Mouse (Mus musculus) forebrain, embryonic 11.5 days (tissue): Measurements from ENCODE around the gene Mrps12. TPM values are rescaled to one million over a fixed set of nuclear protein-coding genes. Genes with fewer than 3 reads are reported as not detected.
A peak's percentile ranks its signal among the peaks of the same experiment; 100 is the strongest.

Source experiments
- ATAC-seq: fragments of 200-750 bp; cut with Nextera tagmentation; replicated peaks from 2 replicates; pipeline ENCODE4 v1.8.0; 2017; ENCODE audit warnings: moderate TSS enrichment; ENCODE audit not compliant: low FRiP score
- DNase-seq: peaks from one replicate; pipeline ENCODE4 v3.0.0-alpha.2; 2017; ENCODE audit warnings: low spot score
- H3K27ac ChIP-seq: fragments of 300-500 bp; sonication (generic); 2 replicates; pipeline ENCODE4 v1.5.1; 2014; ENCODE audit warnings: low read depth, low read length
- H3K27me3 ChIP-seq: fragments of 300-500 bp; sonication (generic); 2 replicates; pipeline ENCODE4 v1.6.1; 2014; ENCODE audit warnings: mild to moderate bottlenecking, low read length, mixed read lengths; ENCODE audit not compliant: control insufficient read depth, insufficient read depth
- H3K36me3 ChIP-seq: fragments of 300-500 bp; sonication (generic); 2 replicates; pipeline ENCODE4 v1.6.1; 2014; ENCODE audit warnings: mild to moderate bottlenecking, low read length, moderate library complexity, mixed read lengths; ENCODE audit not compliant: control insufficient read depth, insufficient read depth
- H3K4me1 ChIP-seq: fragments of 300-500 bp; sonication (generic); replicated peaks from 2 replicates; pipeline ENCODE4 v1.6.1; 2014; ENCODE audit warnings: low read length, mixed read lengths; ENCODE audit not compliant: control insufficient read depth, insufficient read depth
- H3K4me2 ChIP-seq: fragments of 300-500 bp; sonication (generic); 2 replicates; pipeline ENCODE4 v1.6.1; 2014; ENCODE audit warnings: low read depth, mild to moderate bottlenecking, low read length, moderate library complexity, mixed read lengths; ENCODE audit not compliant: severe bottlenecking
- H3K4me3 ChIP-seq: fragments of 300-500 bp; sonication (generic); 2 replicates; pipeline ENCODE4 v1.5.1; 2014; ENCODE audit warnings: low read depth, low read length
- H3K9ac ChIP-seq: fragments of 300-500 bp; sonication (generic); 2 replicates; pipeline ENCODE4 v1.6.1; 2014; ENCODE audit warnings: low read length
- H3K9me3 ChIP-seq: fragments of 300-500 bp; sonication (generic); 2 replicates; pipeline ENCODE4 v1.6.1; 2016; ENCODE audit warnings: low read length, mixed read lengths; ENCODE audit not compliant: control insufficient read depth
- WGBS: fragments of 180-500 bp; shearing (Covaris S2); extraction: QIAGEN DNeasy Blood & Tissue Kit; methylation state at CpG from one replicate; pipeline ENCODE4 v1.1.7; 2014; 5-methylcytosine and 5-hydroxymethylcytosine counted together
- polyA plus RNA-seq: library from polyadenylated mRNA; unstranded; fragments of >200 nt; fragmentation: Nextera tagmentation; extraction: Ambion mirVana; gene quantifications from 2 replicates; pipeline ENCODE4 v1.2.1, GENCODE M21; 2014

Mrps12 gene
- polyA plus RNA-seq, 1 experiment from 2014 or later, result 116 TPM

GRCm38 (mm10) chr7:28722079-28722478 is 19.5 kb downstream of the Mrps12 start:
- H3K27me3 ChIP-seq, result no peaks in the 10 kb centered on the region
- ATAC-seq (no peak), DNase-seq (no peak)
- H3K36me3 ChIP-seq, result no peaks in the 10 kb centered on the region
- no peaks in the 10 kb centered on the region for H3K4me1 ChIP-seq
- no peak overlapping the region for H3K27ac ChIP-seq
- WGBS, result 92% methylated on average over 7 of the region's 7 CpGs
- H3K4me2 ChIP-seq, result no peak overlapping the region
- no peak overlapping the region for H3K9ac ChIP-seq
- H3K9me3 ChIP-seq, result no peaks in the 10 kb centered on the region; the same call in 1 of the 2 replicates
- H3K4me3 ChIP-seq, result no peak overlapping the region

GRCm38 (mm10) chr7:28720753-28721537 is 20.7 kb downstream of the Mrps12 start:
- Histone ChIP-seq H3K4me2 (no peak overlapping the region), H3K9ac (no peak overlapping the region), H3K4me3 (no peak overlapping the region), H3K27ac (no peak overlapping the region), H3K27me3 (no peaks in the 10 kb centered on the region), H3K9me3 (no peaks in the 10 kb centered on the region; the same call in 1 of the 2 replicates), H3K4me1 (0 out of 2 replicates have a peak, but pooled peaks cover 2% of the 10 kb centered on the region), H3K36me3 (no peaks in the 10 kb centered on the region)
- ATAC-seq (no peak), DNase-seq (no peak)
- WGBS, result 69% methylated on average over 3 of the region's 3 CpGs

GRCm38 (mm10) chr7:28719650-28720049 is 22.0 kb downstream of the Mrps12 start:
- DNase-seq (no peak), ATAC-seq (no peak)
- H3K4me3 ChIP-seq, result no peak overlapping the region
- no peaks in the 10 kb centered on the region for H3K27me3 ChIP-seq
- H3K9me3 ChIP-seq, result no peaks in the 10 kb centered on the region; the same call in 1 of the 2 replicates
- H3K27ac ChIP-seq, result no peak overlapping the region
- H3K4me1 ChIP-seq, result 0 out of 2 replicates have a peak, but pooled peaks cover 2% of the 10 kb centered on the region
- no peak overlapping the region for H3K4me2 ChIP-seq
- 91% methylated on average over 2 of the region's 2 CpGs for WGBS
- H3K36me3 ChIP-seq, result no peaks in the 10 kb centered on the region
- no peak overlapping the region for H3K9ac ChIP-seq

GRCm38 (mm10) chr7:28719159-28719558 is 22.5 kb downstream of the Mrps12 start:
- H3K9ac ChIP-seq, result no peak overlapping the region
- H3K4me1 ChIP-seq, result 0 out of 2 replicates have a peak, but pooled peaks cover 2% of the 10 kb centered on the region
- no peak overlapping the region for H3K27ac ChIP-seq
- no peak overlapping the region for H3K4me3 ChIP-seq
- 66% methylated on average over 4 of the region's 4 CpGs for WGBS
- H3K9me3 ChIP-seq, result no peaks in the 10 kb centered on the region
- ATAC-seq (no peak), DNase-seq (no peak)
- H3K36me3 ChIP-seq, result no peaks in the 10 kb centered on the region
- H3K27me3 ChIP-seq, result no peaks in the 10 kb centered on the region
- H3K4me2 ChIP-seq, result no peak overlapping the region

GRCm38 (mm10) chr7:28717726-28718125 is 23.9 kb downstream of the Mrps12 start:
- H3K9ac ChIP-seq, result no peak overlapping the region
- no peak overlapping the region for H3K4me2 ChIP-seq
- no peaks in the 10 kb centered on the region for H3K36me3 ChIP-seq
- H3K4me3 ChIP-seq, result no peak overlapping the region
- no peak overlapping the region for H3K27ac ChIP-seq
- no peaks in the 10 kb centered on the region for H3K27me3 ChIP-seq
- H3K4me1 ChIP-seq, result 0 out of 2 replicates have a peak, but pooled peaks cover 2% of the 10 kb centered on the region
- no peaks in the 10 kb centered on the region for H3K9me3 ChIP-seq
- no peak for DNase-seq
- no peak for ATAC-seq
- 88% methylated on average over 10 of the region's 10 CpGs for WGBS

- H3K4me3 ChIP-seq, result peak within 1 kb of the TSS; percentile 41
- H3K27ac ChIP-seq, result no peak within 1 kb of the TSS
- H3K4me2 ChIP-seq, result peak within 1 kb of the TSS; percentile 71
- ATAC-seq (peak; percentile 74), DNase-seq (peak; percentile 88)
- no peaks in the 10 kb centered on the region for H3K9me3 ChIP-seq
- 2% methylated on average over 36 of the region's 36 CpGs for WGBS
- H3K9ac ChIP-seq, result peak within 1 kb of the TSS; percentile 70
- no peaks in the 10 kb centered on the region for H3K36me3 ChIP-seq
- H3K4me1 ChIP-seq, result 0 out of 2 replicates have a peak, but pooled peaks cover 2% of the 10 kb centered on the region
- H3K27me3 ChIP-seq, result no peaks in the 10 kb centered on the region
Observed at GRCm38 (mm10) chr7:28716590-28717281, 24.9 kb downstream of the Mrps12 start, which contains the start of gene Fbxo17. TSS of gene Fbxo17 (plus strand) at chr7:28716804.

- no peak overlapping the region for H3K27ac ChIP-seq
- DNase-seq, result no peak
- H3K4me2 ChIP-seq, result no peak overlapping the region
- no peaks in the 10 kb centered on the region for H3K9me3 ChIP-seq
- ATAC-seq, result no peak
- H3K4me3 ChIP-seq, result no peak overlapping the region
- H3K27me3 ChIP-seq, result no peaks in the 10 kb centered on the region
- no peak overlapping the region for H3K9ac ChIP-seq
- H3K36me3 ChIP-seq, result no peaks in the 10 kb centered on the region
- WGBS, result 97% methylated on average over 2 of the region's 2 CpGs
- H3K4me1 ChIP-seq, result 0 out of 2 replicates have a peak, but pooled peaks cover 2% of the 10 kb centered on the region
Observed at GRCm38 (mm10) chr7:28715598-28715997, 26.0 kb downstream of the Mrps12 start.

- Histone ChIP-seq H3K9ac (no peak overlapping the region), H3K9me3 (no peaks in the 10 kb centered on the region), H3K4me2 (no peak overlapping the region), H3K4me1 (0 out of 2 replicates have a peak, but pooled peaks cover 2% of the 10 kb centered on the region), H3K27ac (no peak overlapping the region), H3K36me3 (no peaks in the 10 kb centered on the region), H3K4me3 (no peak overlapping the region), H3K27me3 (no peaks in the 10 kb centered on the region)
- 84% methylated on average over 5 of the region's 5 CpGs for WGBS
- no peak for DNase-seq
- no peak for ATAC-seq
Observed at GRCm38 (mm10) chr7:28714667-28715066, 27.0 kb downstream of the Mrps12 start.
